Mouse (Mus musculus) cerebellum, adult 11 months (tissue): ENCODE data around the gene Rgr.
"Not testable (repeated sequence)": the region's sequence is repeated elsewhere in the genome, so short reads cannot be mapped to it uniquely, and the experiment has no call there.

Experiments
- DNase-seq: peaks from one replicate; pipeline ENCODE4 v3.0.0; 2022

The Rgr gene

DNA sequence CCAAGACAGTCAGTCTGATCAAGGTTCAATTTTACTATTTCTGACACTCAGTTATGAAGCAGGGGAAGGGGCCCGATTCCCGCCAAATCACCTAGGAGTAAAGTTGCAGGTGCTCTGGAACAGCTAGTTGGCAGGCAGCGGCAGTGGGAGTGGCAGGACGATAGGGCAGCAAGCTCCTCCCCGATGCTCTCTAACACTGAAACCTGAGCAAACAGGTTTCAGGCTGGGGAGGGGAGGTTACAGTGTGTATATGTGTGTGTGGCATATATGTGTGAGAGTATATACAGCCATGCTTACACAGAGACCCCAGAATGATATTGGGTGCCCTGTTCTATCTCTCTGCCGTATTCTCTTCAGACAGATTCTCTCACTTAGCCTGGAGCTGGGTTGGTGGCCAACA, 48.0 kb downstream of the Rgr start:
- DNase-seq, result not testable (repeated sequence)

DNA sequence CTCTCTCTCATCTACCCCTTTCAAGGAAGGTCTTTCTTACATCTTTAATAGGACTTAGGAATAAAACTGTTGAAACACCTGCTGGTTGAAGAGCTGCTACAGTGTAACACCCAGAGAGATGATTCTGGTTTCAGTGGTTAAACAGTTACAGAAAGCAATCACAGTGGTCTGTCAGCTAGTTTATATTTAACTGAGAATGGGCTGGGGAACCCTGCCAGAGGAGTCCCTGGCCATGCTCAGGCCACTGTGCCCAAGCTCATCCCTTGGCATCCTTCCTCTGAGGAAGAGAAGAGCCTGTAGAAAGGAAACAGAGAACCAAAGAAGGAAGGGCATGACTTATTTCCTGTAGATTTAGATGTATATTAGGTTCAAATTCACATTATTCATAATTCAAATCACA, 59.0 kb downstream of the Rgr start:
- no peak for DNase-seq

DNA sequence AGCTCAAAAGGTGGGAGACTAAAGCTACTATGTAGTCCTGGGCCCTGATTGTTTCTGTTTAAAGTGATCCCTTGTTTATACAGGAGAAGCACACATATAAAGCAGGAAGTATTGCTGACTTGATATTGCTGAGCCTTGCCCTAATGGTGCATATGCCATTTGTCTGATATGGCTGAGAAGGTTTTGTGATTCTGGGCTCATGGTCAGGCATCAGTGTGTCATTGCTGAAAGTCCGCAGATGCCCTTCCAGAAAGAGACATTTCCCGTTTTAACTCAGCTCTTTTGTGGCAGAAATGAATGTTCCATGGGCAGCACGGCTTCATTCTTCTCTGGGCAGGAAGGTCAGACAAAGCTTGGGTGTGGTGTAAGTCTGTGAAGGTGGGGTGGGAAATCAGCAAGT, 63.1 kb downstream of the Rgr start:
- DNase-seq, result no peak
